Mouse (Mus musculus) forebrain, embryonic 11.5 days (tissue): ENCODE measurements around the gene Filip1. TPM values are rescaled to one million over a fixed set of nuclear protein-coding genes. Genes with fewer than 3 reads are reported as not detected.

Source experiments
- ATAC-seq: fragments of 200-750 bp; cut with Nextera tagmentation; replicated peaks from 2 replicates; pipeline ENCODE4 v1.8.0; 2017; ENCODE audit warnings: moderate TSS enrichment; ENCODE audit not compliant: low FRiP score
- DNase-seq: peaks from one replicate; pipeline ENCODE4 v3.0.0-alpha.2; 2017; ENCODE audit warnings: low spot score
- H3K27ac ChIP-seq: fragments of 300-500 bp; sonication (generic); 2 replicates; pipeline ENCODE4 v1.5.1; 2014; ENCODE audit warnings: low read depth, low read length
- H3K27me3 ChIP-seq: fragments of 300-500 bp; sonication (generic); 2 replicates; pipeline ENCODE4 v1.6.1; 2014; ENCODE audit warnings: mild to moderate bottlenecking, low read length, mixed read lengths; ENCODE audit not compliant: control insufficient read depth, insufficient read depth
- H3K36me3 ChIP-seq: fragments of 300-500 bp; sonication (generic); 2 replicates; pipeline ENCODE4 v1.6.1; 2014; ENCODE audit warnings: mild to moderate bottlenecking, low read length, moderate library complexity, mixed read lengths; ENCODE audit not compliant: control insufficient read depth, insufficient read depth
- H3K4me1 ChIP-seq: fragments of 300-500 bp; sonication (generic); replicated peaks from 2 replicates; pipeline ENCODE4 v1.6.1; 2014; ENCODE audit warnings: low read length, mixed read lengths; ENCODE audit not compliant: control insufficient read depth, insufficient read depth
- H3K4me2 ChIP-seq: fragments of 300-500 bp; sonication (generic); 2 replicates; pipeline ENCODE4 v1.6.1; 2014; ENCODE audit warnings: low read depth, mild to moderate bottlenecking, low read length, moderate library complexity, mixed read lengths; ENCODE audit not compliant: severe bottlenecking
- H3K4me3 ChIP-seq: fragments of 300-500 bp; sonication (generic); 2 replicates; pipeline ENCODE4 v1.5.1; 2014; ENCODE audit warnings: low read depth, low read length
- H3K9ac ChIP-seq: fragments of 300-500 bp; sonication (generic); 2 replicates; pipeline ENCODE4 v1.6.1; 2014; ENCODE audit warnings: low read length
- H3K9me3 ChIP-seq: fragments of 300-500 bp; sonication (generic); 2 replicates; pipeline ENCODE4 v1.6.1; 2016; ENCODE audit warnings: low read length, mixed read lengths; ENCODE audit not compliant: control insufficient read depth
- WGBS: fragments of 180-500 bp; shearing (Covaris S2); extraction: QIAGEN DNeasy Blood & Tissue Kit; methylation state at CpG from one replicate; pipeline ENCODE4 v1.1.7; 2014; 5-methylcytosine and 5-hydroxymethylcytosine counted together
- polyA plus RNA-seq: library from polyadenylated mRNA; unstranded; fragments of >200 nt; fragmentation: Nextera tagmentation; extraction: Ambion mirVana; gene quantifications from 2 replicates; pipeline ENCODE4 v1.2.1, GENCODE M21; 2014

Gene Filip1
- polyA plus RNA-seq, 1 experiment from 2014 or later: 13.6 TPM

- no peak overlapping the region for H3K9ac ChIP-seq
- no peak for ATAC-seq
- H3K36me3 ChIP-seq: no peaks in the 10 kb centered on the region
- no peaks in the 10 kb centered on the region for H3K4me1 ChIP-seq
- DNase-seq: no peak
- H3K4me2 ChIP-seq: no peak overlapping the region
- WGBS: 79% methylated on average over 1 of the region's 1 CpGs
- H3K27ac ChIP-seq: no peak overlapping the region
- H3K4me3 ChIP-seq: no peak overlapping the region
- no peaks in the 10 kb centered on the region for H3K27me3 ChIP-seq
- H3K9me3 ChIP-seq: no peaks in the 10 kb centered on the region
Measured at GRCm38 (mm10) chr9:79795076-79795475, 217.6 kb downstream of the Filip1 start.

GRCm38 (mm10) chr9:79792841-79793835 lies 219.5 kb downstream of the Filip1 start, which contains the start of gene Tmem30a:
Gene Tmem30a (minus strand): TSS chr9:79793507.
- peak within 1 kb of the TSS; percentile 68 for H3K4me2 ChIP-seq
- no peaks in the 10 kb centered on the region for H3K36me3 ChIP-seq
- peak within 1 kb of the TSS; percentile 81 for H3K9ac ChIP-seq
- no peaks in the 10 kb centered on the region for H3K4me1 ChIP-seq
- peak within 1 kb of the TSS; percentile 76 for H3K27ac ChIP-seq
- H3K4me3 ChIP-seq: peak within 1 kb of the TSS; percentile 86
- H3K27me3 ChIP-seq: no peaks in the 10 kb centered on the region
- DNase-seq (peak; percentile 94), ATAC-seq (peak; percentile 95)
- whole genome bisulfite sequencing: under 1% methylated on average over 85 of the region's 91 CpGs
- H3K9me3 ChIP-seq: no peaks in the 10 kb centered on the region

DNA sequence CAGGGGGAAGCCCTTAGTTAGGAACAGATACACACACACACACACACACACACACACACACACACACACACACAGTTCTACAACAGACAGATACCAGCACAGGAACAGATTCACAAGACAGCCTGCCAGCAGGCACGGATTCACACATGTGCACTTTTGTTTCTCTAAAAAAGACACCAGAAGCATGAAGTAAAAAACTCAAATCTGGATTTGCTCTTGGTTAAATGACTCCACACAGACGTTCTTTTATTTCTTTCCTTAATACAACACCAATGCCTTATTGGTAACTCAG lies 226.9 kb downstream of the Filip1 start:
- 77% methylated on average over 2 of the region's 2 CpGs for WGBS
- Histone ChIP-seq H3K9me3 (no peaks in the 10 kb centered on the region), H3K27me3 (no peaks in the 10 kb centered on the region), H3K27ac (no peak overlapping the region), H3K4me2 (no peak overlapping the region), H3K4me1 (no peaks in the 10 kb centered on the region; the same call in 1 of the 2 replicates), H3K36me3 (no peaks in the 10 kb centered on the region), H3K9ac (no peak overlapping the region), H3K4me3 (no peak overlapping the region)
- ATAC-seq: no peak
- no peak for DNase-seq

GRCm38 (mm10) chr9:79784934-79785793 lies 227.5 kb downstream of the Filip1 start:
- no peaks in the 10 kb centered on the region for H3K36me3 ChIP-seq
- WGBS: 89% methylated on average over 2 of the region's 2 CpGs
- H3K27ac ChIP-seq: no peak overlapping the region
- H3K4me3 ChIP-seq: no peak overlapping the region
- no peaks in the 10 kb centered on the region for H3K9me3 ChIP-seq
- no peak overlapping the region for H3K4me2 ChIP-seq
- DNase-seq (no peak), ATAC-seq (no peak)
- no peak overlapping the region for H3K9ac ChIP-seq
- H3K4me1 ChIP-seq: no peaks in the 10 kb centered on the region; the same call in 1 of the 2 replicates
- no peaks in the 10 kb centered on the region for H3K27me3 ChIP-seq

DNA sequence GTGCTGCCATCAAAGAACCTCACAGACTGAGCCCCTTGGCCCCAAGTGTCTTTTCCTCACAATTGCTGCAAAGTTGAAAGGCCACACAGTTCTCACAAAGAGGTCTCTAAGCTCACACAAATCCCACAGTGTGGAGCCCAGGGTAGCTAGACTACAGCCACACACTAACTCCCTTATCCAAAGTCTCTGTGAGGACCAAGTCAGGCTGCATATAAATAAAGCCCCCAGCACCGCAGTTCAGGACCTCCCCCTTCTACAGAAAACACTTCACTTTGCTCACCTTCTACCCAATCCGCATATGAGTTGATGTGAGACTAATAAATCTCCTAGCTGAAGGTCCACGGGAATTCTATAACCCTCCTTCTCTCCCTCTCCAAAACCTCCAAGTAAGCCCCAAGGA lies 228.2 kb downstream of the Filip1 start:
- Histone ChIP-seq H3K27ac (no peak overlapping the region), H3K27me3 (no peaks in the 10 kb centered on the region), H3K4me3 (no peak overlapping the region), H3K36me3 (no peaks in the 10 kb centered on the region), H3K4me1 (no peaks in the 10 kb centered on the region; the same call in 1 of the 2 replicates), H3K9ac (no peak overlapping the region), H3K9me3 (no peaks in the 10 kb centered on the region), H3K4me2 (no peak overlapping the region)
- 58% methylated on average over 3 of the region's 3 CpGs for WGBS
- DNase-seq (no peak), ATAC-seq (no peak)

DNA sequence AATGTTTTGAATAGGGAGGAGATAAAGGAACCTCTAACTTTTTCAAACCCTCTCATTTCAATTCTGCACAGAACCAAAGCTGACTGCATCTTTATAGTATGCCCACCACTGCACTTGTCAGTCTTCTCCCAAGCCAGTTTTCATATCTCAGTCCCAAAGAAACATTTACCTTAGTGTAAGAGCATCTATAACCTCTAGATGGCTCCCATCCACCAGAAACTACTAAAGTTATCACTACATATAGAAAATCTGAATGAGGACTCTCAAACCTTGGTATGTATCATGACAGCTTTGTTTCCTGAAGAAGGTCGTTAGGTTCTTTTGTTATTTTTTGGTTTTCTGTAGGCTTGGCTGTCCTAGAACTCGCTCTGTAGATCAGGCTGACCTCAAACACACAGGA lies 233.3 kb downstream of the Filip1 start:
- no peaks in the 10 kb centered on the region for H3K4me1 ChIP-seq
- WGBS: 79% methylated on average over 2 of the region's 2 CpGs
- H3K4me3 ChIP-seq: no peak overlapping the region
- H3K27me3 ChIP-seq: no peaks in the 10 kb centered on the region
- no peak overlapping the region for H3K4me2 ChIP-seq
- H3K27ac ChIP-seq: no peak overlapping the region
- H3K9ac ChIP-seq: no peak overlapping the region
- H3K36me3 ChIP-seq: no peaks in the 10 kb centered on the region
- no peak for ATAC-seq
- DNase-seq: no peak
- no peaks in the 10 kb centered on the region for H3K9me3 ChIP-seq

DNA sequence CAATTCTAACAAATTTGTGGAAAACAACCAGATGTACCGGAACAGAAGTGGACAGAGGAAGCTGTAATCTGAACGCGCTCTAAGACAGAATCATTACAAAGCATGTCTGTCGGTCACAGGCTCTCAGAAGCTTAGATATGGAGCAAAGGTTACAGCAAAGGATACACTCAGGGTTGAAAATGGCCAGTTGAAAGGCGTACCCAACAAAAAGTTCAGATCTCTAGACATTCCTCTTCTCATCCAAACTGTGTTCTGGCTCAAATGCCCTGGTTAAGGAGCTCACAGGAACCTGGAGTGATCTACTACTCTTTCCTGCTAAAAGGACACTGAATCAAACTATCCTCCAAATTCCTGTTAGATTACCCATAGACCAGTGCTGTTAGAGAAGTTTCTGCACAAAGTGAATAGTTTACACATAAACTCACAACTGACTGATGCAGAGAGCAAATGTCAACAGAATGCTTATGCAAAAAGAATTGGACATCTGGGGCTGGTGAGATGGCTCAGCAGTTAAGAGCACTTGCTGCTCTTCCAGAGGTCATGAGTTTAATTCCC lies 245.6 kb downstream of the Filip1 start:
- WGBS: 93% methylated on average over 5 of the region's 5 CpGs
- Histone ChIP-seq H3K4me3 (no peak overlapping the region), H3K4me2 (no peak overlapping the region), H3K4me1 (no peaks in the 10 kb centered on the region), H3K27ac (no peak overlapping the region), H3K27me3 (no peaks in the 10 kb centered on the region), H3K9ac (no peak overlapping the region), H3K9me3 (no peaks in the 10 kb centered on the region), H3K36me3 (no peaks in the 10 kb centered on the region)
- ATAC-seq (no peak), DNase-seq (no peak)

DNA sequence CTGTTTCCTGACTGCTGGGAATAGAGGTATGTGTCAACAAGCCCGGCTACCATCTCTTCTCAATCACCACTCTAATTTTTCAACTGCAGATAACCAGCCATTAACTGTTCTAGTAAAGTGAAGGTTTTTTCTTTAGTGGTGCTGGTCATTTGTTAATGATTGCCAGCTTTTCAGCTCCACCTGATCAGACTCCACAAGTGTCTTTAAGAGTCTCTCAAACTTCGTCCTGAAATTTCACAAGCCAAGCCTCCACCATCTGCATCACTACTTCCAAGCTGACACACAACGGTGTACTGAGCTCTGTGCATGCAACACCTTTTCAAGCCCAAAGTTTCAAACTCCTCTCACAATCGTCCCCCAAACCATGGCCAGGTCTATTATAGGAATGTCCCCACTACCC lies 247.3 kb downstream of the Filip1 start:
- no peak overlapping the region for H3K4me2 ChIP-seq
- H3K9me3 ChIP-seq: no peaks in the 10 kb centered on the region
- 89% methylated on average over 4 of the region's 4 CpGs for WGBS
- ATAC-seq: no peak
- H3K4me3 ChIP-seq: no peak overlapping the region
- no peak for DNase-seq
- no peaks in the 10 kb centered on the region for H3K27me3 ChIP-seq
- H3K27ac ChIP-seq: no peak overlapping the region
- H3K9ac ChIP-seq: no peak overlapping the region
- no peaks in the 10 kb centered on the region for H3K36me3 ChIP-seq
- no peaks in the 10 kb centered on the region for H3K4me1 ChIP-seq
